Comparison of ENCODE assay signal across 23 mouse cellular contexts in the genomic region with DNA sequence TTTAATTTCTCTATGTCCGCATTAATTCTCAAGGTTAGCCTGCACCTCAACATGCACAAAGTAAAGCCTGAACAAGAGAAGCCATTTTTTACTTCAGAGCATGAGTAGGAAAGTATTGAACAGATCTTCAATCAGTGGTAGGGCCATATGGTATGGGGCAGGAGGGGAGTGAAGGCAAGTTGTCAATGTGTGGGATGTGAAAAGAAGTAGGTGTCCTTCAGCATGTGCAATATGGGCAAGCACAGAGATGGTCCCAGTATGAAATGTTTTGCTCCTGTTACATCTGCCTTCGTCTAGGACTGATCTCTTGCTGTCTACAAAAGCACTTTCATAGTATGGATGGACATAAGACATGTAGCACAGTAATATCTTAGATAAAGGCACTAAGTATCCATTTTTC.
DNase-seq lines count a peak whose midpoint lies in the region; ATAC-seq and TF ChIP-seq lines count a peak whose summit lies in the region.
"Had no signal": no experiment of that assay in that cellular context is flagged by ENCODE, and none has a peak within 500 bp of the region (broad histone marks: within the 10 kb centered on the region; RNA-seq: fewer than 3 reads in every experiment).

No protein-coding gene starts in this region.

- no peaks in the 10 kb centered on the region for H3K27me3 ChIP-seq in forebrain, postnatal 0 days (ENCODE audit: insufficient read depth, low read length)
- no peaks in the 10 kb centered on the region for H3K27me3 ChIP-seq in forebrain, embryonic 15.5 days
- H3K27me3 ChIP-seq: forebrain, embryonic 13.5 days; limb, embryonic 12.5 days; neural tube, embryonic 15.5 days had no signal

- H3K9ac ChIP-seq in forebrain, postnatal 0 days = no peak overlapping the region
- H3K9ac ChIP-seq in forebrain, embryonic 15.5 days (replicated peaks) = no peak overlapping the region
- H3K9ac ChIP-seq: forebrain, embryonic 13.5 days; limb, embryonic 12.5 days; neural tube, embryonic 15.5 days had no signal

- TF ChIP-seq CTCF in forebrain, postnatal 0 days (IDR thresholded peaks at IDR 0.05; ENCODE audit: low read depth) = no peak

- no peak overlapping the region for H3K4me3 ChIP-seq in forebrain, postnatal 0 days (ENCODE audit: low read depth, low read length)
- no peak overlapping the region for H3K4me3 ChIP-seq in forebrain, embryonic 15.5 days
- H3K4me3 ChIP-seq: forebrain, embryonic 13.5 days; left cerebral cortex, adult 2 months; limb, embryonic 12.5 days; neural tube, embryonic 15.5 days had no signal

- DNase-seq in forebrain, postnatal 0 days = peak; percentile 1
- DNase-seq in left cerebral cortex, adult 9 months (ENCODE audit: low spot score in 2 of 2) = peak; percentile 22 to 52
- DNase-seq in left cerebral cortex, postnatal 10 days (ENCODE audit: extremely low spot score in 1 of 2, low spot score in 2 of 2) = no peak
- DNase-seq in layer of hippocampus, adult 18-20 months (ENCODE audit: low spot score in 2 of 2) = peak; percentile 67 to 89
- DNase-seq in layer of hippocampus, postnatal 36 days = peak; percentile 48 to 63
- no peak for DNase-seq in urinary bladder, postnatal 14 days (ENCODE audit: low spot score)
- DNase-seq in thymus, postnatal 25 days = no peak
- DNase-seq: adrenal gland, adult 8-10 months; cerebellum, adult 18-20 months; kidney, postnatal 25 days; lung, adult 18-20 months; lung, postnatal 10 days had no signal

- no peaks in the 10 kb centered on the region for H3K4me1 ChIP-seq in forebrain, postnatal 0 days (ENCODE audit: insufficient read depth)
- no peaks in the 10 kb centered on the region for H3K4me1 ChIP-seq in forebrain, embryonic 15.5 days
- H3K4me1 ChIP-seq: forebrain, embryonic 13.5 days; limb, embryonic 12.5 days; neural tube, embryonic 15.5 days had no signal

- no peaks in the 10 kb centered on the region for H3K9me3 ChIP-seq in forebrain, postnatal 0 days (ENCODE audit: low read length)
- H3K9me3 ChIP-seq in forebrain, embryonic 15.5 days = no peaks in the 10 kb centered on the region
- H3K9me3 ChIP-seq: forebrain, embryonic 13.5 days; limb, embryonic 12.5 days; neural tube, embryonic 15.5 days had no signal

- H3K27ac ChIP-seq in forebrain, postnatal 0 days (ENCODE audit: low read depth, low read length) = no peak overlapping the region
- no peak overlapping the region for H3K27ac ChIP-seq in forebrain, embryonic 15.5 days (replicated peaks)
- H3K27ac ChIP-seq: forebrain, embryonic 13.5 days; hindbrain, postnatal 0 days; left cerebral cortex, adult 2 months; limb, embryonic 12.5 days; neural tube, embryonic 15.5 days had no signal

- no peak overlapping the region for H3K4me2 ChIP-seq in forebrain, postnatal 0 days (ENCODE audit: low read depth)
- no peak overlapping the region for H3K4me2 ChIP-seq in forebrain, embryonic 15.5 days (replicated peaks)
- H3K4me2 ChIP-seq: forebrain, embryonic 13.5 days; heart, embryonic 11.5 days; limb, embryonic 12.5 days; liver, embryonic 11.5 days; midbrain, embryonic 11.5 days; neural tube, embryonic 15.5 days had no signal

- no peak for ATAC-seq in forebrain, postnatal 0 days
- ATAC-seq in forebrain, embryonic 15.5 days (replicated peaks) = no peak
- ATAC-seq: activated CD4-positive, CD25-positive, alpha-beta regulatory T cell, adult 4 months; forebrain, embryonic 13.5 days; hindbrain, postnatal 0 days; intestine, embryonic 16.5 days had no signal

- WGBS in forebrain, postnatal 0 days = 81% methylated on average over 2 of the region's 2 CpGs
- 89% methylated on average over 2 of the region's 2 CpGs for WGBS in forebrain, embryonic 15.5 days

- intact Hi-C loops in left cerebral cortex, postnatal 10 days (cut with DNase I) = no loop called here

- no peaks in the 10 kb centered on the region for H3K36me3 ChIP-seq in forebrain, postnatal 0 days (ENCODE audit: insufficient read depth)
- H3K36me3 ChIP-seq in forebrain, embryonic 15.5 days = no peaks in the 10 kb centered on the region
- H3K36me3 ChIP-seq: limb, embryonic 12.5 days; neural tube, embryonic 15.5 days had no signal

Comparison
In these comparisons a context has a peak if more than half of its experiments do, and no peak if none do; other contexts are left out.
1. DNase-seq: peak in forebrain, postnatal 0 days (single experiment), left cerebral cortex, adult 9 months (2 of 2), layer of hippocampus, adult 18-20 months (2 of 2) and layer of hippocampus, postnatal 36 days (2 of 2); none in left cerebral cortex, postnatal 10 days (0 of 2), urinary bladder, postnatal 14 days (single experiment) and thymus, postnatal 25 days (single experiment).